Mouse (Mus musculus) brown adipose tissue, adult 24 weeks (tissue): ENCODE results near the gene Ermn. TPM values are rescaled to one million over a fixed set of nuclear protein-coding genes. Genes with fewer than 3 reads are reported as not detected.

Experiments used
- H3K27ac ChIP-seq: fragments of 200-500 bp; replicated peaks from 2 replicates; pipeline ENCODE4 v1.5.1; 2012; ENCODE audit warnings: low read depth, mild to moderate bottlenecking, low read length
- H3K4me1 ChIP-seq: fragments of 200-500 bp; 2 replicates; pipeline ENCODE4 v1.6.1; 2012; ENCODE audit warnings: low read length, mixed read lengths; ENCODE audit not compliant: control insufficient read depth, insufficient read depth, insufficient read length
- H3K4me3 ChIP-seq: fragments of 200-500 bp; 2 replicates; pipeline ENCODE4 v1.5.1; 2012; ENCODE audit warnings: low read depth, mild to moderate bottlenecking, low read length, moderate library complexity; ENCODE audit not compliant: insufficient read depth
- polyA plus RNA-seq: library from polyadenylated mRNA; stranded (reverse); fragments of >200 nt; gene quantifications from 2 replicates; pipeline ENCODE4 v1.2.4, GENCODE M21; 2012; ENCODE audit not compliant: missing spikeins, insufficient read depth, insufficient read length

Ermn gene
- polyA plus RNA-seq, result not detected in 2 replicates

- no peak within 1 kb of the TSS for H3K27ac ChIP-seq
- no peaks in the 10 kb centered on the region for H3K4me1 ChIP-seq
- H3K4me3 ChIP-seq, result no peak within 1 kb of the TSS
Measured at GRCm38 (mm10) chr2:58052821-58053581, at the start of gene Ermn. Gene Ermn (minus strand): TSS chr2:58052864.

DNA sequence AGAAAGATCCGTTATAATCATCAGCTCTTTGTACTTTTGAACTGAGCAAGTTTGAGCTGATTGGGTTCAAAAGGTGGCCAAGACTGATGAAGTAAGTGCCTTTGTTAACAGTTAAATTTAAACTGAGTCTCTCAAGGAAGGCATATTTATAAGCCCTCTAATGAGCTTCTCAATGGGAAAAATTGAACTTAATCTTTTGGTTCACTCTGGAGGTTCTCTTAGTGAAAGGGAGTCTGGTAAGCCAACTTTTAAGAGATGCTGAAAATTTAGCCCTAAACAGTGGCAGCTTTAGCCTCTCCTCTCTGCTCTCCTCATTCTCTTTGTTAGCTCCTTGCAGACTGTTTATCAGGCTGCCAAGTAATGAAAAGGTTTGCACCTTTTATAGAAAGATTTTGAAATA lies 42.2 kb upstream of the Ermn start:
- Histone ChIP-seq H3K4me1 (no peaks in the 10 kb centered on the region), H3K27ac (no peak overlapping the region), H3K4me3 (no peak overlapping the region)

- Histone ChIP-seq H3K27ac (no peak overlapping the region), H3K4me3 (no peak overlapping the region), H3K4me1 (no peaks in the 10 kb centered on the region)
Measured at GRCm38 (mm10) chr2:58086420-58086819, 33.8 kb upstream of the Ermn start.

DNA sequence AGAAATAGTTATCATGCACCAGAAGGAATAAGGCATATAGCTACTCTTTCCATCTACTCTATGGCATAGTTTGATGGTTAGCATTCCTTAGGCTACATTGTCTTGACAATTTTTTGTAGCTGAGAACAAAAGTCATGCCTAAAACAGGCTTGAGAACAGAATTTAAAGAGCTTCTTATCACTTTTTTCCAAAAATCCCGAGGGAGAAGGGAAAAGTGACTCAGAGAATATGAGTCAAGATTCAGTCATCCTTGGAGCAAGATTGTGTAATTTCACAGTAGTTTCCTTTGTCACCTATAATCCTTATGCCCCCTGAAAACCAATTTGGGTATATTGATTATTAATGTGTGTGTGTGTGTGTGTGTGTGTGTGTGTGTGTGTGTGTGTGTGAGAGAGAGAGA lies 27.2 kb upstream of the Ermn start:
- Histone ChIP-seq H3K4me1 (no peaks in the 10 kb centered on the region), H3K27ac (no peak overlapping the region), H3K4me3 (no peak overlapping the region)

- H3K27ac ChIP-seq, result no peak overlapping the region
- H3K4me3 ChIP-seq, result no peak overlapping the region
- no peaks in the 10 kb centered on the region for H3K4me1 ChIP-seq
Measured at GRCm38 (mm10) chr2:58055383-58055782, 2.7 kb upstream of the Ermn start.

DNA sequence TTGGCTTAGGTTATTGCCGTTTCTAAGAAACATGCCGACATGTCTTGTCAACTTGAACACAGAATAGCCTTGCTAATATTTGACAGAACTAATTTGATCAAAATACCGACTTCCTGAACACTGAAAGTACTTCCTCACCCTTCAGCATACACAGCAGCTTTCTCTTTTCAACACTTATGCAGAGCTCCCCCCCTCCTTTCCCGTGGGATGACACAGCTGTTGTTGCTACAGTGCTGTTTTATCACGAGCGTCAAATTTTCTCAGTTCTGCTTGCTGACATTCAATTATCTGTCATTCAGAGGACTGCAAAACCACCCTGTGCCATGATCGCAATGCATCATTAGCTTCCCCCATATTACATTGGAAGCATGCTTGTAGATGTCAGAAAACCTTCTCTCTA lies 10.8 kb downstream of the Ermn start:
- Histone ChIP-seq H3K4me3 (no peak overlapping the region), H3K4me1 (no peaks in the 10 kb centered on the region), H3K27ac (no peak overlapping the region)

GRCm38 (mm10) chr2:58036926-58037325 lies 15.7 kb downstream of the Ermn start:
- Histone ChIP-seq H3K4me1 (no peaks in the 10 kb centered on the region), H3K4me3 (no peak overlapping the region), H3K27ac (no peak overlapping the region)

GRCm38 (mm10) chr2:58035635-58036034 lies 17.0 kb downstream of the Ermn start:
- Histone ChIP-seq H3K4me1 (no peaks in the 10 kb centered on the region), H3K4me3 (no peak overlapping the region), H3K27ac (no peak overlapping the region)

DNA sequence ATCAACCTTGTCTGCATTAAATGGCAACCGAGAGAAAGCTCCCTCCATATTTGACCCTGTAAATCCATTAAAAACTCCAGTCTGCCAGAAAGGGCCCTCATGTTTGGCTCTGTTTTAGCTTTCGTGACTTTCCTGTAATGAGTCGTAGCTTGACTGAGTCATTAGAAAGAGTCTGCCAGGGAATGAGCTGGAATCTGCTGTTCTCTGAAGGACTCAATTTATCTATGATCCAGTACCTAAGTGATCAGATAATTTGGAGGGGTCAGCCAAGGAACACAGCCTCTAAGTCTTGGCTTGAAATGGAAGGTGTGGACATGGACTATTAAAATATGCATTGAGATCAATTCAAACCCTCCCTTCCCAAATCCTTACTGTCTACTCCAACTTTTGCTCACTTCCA lies 21.2 kb downstream of the Ermn start:
- no peaks in the 10 kb centered on the region for H3K4me1 ChIP-seq
- no peak overlapping the region for H3K27ac ChIP-seq
- no peak overlapping the region for H3K4me3 ChIP-seq

GRCm38 (mm10) chr2:58029404-58029803 lies 23.3 kb downstream of the Ermn start:
- Histone ChIP-seq H3K4me1 (no peaks in the 10 kb centered on the region), H3K4me3 (no peak overlapping the region), H3K27ac (no peak overlapping the region)

DNA sequence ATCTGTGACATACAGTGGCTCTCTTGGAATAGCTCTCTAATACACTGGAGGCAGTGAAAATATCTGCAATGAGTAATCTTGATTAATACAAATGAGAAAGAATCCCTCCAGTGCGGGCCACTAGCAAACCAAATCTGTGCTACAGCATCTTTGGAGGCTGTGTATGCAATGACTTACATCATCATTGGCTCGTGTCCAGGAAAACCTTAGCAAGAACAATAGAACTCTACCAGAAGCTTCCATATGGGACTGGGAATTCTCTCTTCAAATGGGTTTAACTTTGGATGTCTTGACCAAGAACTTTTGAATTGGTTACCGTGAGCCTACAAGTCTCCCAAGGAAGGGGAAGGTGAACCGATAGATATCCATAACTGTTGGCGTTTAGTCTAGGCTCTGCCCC lies 25.9 kb downstream of the Ermn start:
- H3K27ac ChIP-seq, result no peak overlapping the region
- H3K4me1 ChIP-seq, result no peaks in the 10 kb centered on the region
- H3K4me3 ChIP-seq, result no peak overlapping the region

GRCm38 (mm10) chr2:58023556-58023955 lies 29.1 kb downstream of the Ermn start:
- H3K27ac ChIP-seq, result no peak overlapping the region
- H3K4me1 ChIP-seq, result no peaks in the 10 kb centered on the region
- no peak overlapping the region for H3K4me3 ChIP-seq

GRCm38 (mm10) chr2:58007081-58007480 lies 45.6 kb downstream of the Ermn start:
- no peaks in the 10 kb centered on the region for H3K4me1 ChIP-seq
- no peak overlapping the region for H3K27ac ChIP-seq
- no peak overlapping the region for H3K4me3 ChIP-seq

GRCm38 (mm10) chr2:58001497-58001896 lies 51.2 kb downstream of the Ermn start:
- no peak overlapping the region for H3K27ac ChIP-seq
- H3K4me3 ChIP-seq, result no peak overlapping the region
- H3K4me1 ChIP-seq, result no peaks in the 10 kb centered on the region

DNA sequence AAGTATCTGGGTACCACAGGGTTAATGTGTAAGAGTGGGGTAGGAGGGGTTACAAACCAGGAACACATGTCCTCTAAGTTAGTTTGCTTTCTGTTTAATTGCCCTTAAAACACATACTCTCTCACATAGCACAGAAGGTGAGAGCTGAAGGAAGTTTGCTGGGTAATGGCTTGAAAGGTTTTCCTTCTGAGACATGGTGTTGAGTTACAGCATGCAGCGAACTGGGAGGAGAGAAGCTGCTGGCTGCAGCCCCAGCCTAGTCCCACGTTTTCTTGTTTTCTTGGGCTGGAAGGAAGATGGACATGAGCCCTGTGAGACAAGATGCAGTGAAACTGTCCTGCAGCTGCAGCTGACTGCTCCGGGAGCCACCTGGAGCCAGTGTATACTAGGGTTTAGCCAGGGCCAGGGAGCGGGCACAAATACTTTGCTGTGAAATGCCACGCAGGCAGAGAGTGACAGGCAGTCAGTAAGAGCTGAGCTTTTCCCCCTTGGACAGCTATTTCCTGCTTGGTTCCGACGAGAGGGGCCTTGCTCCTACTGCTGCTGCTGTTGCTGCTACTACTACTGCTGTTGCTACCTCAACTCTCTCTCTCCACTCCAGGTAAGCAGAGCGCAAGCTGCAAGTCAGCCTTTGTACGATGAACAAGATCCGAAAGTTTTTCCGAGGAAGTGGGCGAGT lies 54.8 kb downstream of the Ermn start, which contains the start of gene Galnt5:
Gene Galnt5 (plus strand): TSS at position 133 of the 679 bp plus-strand sequence.
- Histone ChIP-seq H3K4me1 (no peaks in the 10 kb centered on the region), H3K4me3 (peak within 1 kb of the TSS; percentile 29)

More for the DNA sequence above, 54.8 kb downstream of the Ermn start, which contains the start of gene Galnt5:
- H3K27ac ChIP-seq, result no peak within 1 kb of the TSS
